Mouse (Mus musculus) Muller cell, postnatal 12 days (primary cell): Measurements from ENCODE around the gene Kcnmb1.
A peak's percentile ranks its signal among the peaks of the same experiment; 100 is the strongest.

Source experiments
- DNase-seq: peaks from one replicate; pipeline ENCODE4 v3.0.0-alpha.2; 2015; ENCODE audit errors: inconsistent ontology term

Gene Kcnmb1

DNA sequence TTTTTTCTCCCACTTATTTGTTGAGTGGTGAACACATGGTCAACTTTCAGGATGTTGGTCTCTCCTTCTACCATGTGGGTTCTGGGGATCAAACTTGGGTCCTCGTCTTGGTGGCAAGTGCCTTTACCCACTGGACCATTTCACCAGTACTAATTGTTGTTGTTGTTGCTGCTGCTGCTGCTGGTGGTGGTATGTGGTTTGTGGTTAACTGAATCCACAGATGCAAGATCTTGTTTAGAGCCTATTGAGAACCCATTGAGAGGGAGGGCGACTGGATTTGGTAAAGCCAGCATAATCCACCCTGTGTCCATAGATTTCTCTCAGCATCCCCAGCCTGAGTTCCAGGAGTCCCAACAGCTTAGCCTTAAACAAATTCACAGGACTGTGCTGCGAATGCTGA is 37.6 kb downstream of the Kcnmb1 start:
- DNase-seq = no peak

DNA sequence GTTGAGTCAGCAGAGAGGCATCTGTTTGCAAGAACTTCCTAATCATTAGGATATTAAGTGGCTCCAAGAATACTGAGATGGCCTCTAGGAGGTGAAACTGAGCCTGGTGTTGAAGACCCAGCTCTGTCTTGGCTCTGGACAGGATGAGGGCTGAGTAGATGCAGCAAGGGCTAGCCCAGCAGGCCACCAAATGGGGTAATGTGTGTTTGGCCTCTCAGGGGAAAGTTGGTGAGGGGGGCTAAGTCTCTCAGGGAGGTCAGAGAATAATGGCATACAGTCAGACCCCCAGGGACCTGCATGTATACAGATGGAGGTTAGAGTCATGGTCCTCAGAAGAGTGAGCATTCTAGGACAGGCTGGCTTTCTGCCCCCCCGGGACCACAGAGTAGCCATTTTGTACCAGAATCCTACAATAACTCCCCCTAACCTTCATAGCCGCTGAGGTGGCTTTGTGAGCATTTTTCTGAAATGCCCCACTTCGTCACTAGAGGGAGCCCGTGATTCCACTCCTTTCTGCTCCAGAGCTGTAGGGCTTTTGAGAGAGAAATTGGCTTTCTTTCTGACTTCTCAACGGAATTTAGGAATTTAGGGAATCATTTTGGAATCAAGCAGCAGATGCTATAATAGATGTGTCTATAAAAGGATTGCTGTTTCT is 39.3 kb downstream of the Kcnmb1 start:
- peak; percentile 25 for DNase-seq

DNA sequence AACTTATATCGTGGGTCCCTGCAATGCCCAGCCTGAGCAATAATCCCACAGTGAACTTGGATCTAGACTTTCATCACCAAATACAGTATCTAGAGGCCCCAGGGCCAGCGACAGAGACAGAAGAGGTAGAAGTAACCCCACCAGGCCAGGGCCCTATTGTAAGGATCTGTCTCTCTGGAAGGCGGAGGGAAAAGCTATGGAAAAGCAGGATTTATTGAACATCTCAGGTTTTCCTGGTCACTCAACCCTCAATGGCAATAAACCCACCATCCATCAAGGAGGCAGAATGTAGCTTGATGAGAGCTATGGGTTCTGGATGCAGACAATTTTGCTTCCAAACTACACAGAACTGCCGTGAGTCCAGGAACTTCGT is 39.8 kb downstream of the Kcnmb1 start:
- DNase-seq = no peak

DNA sequence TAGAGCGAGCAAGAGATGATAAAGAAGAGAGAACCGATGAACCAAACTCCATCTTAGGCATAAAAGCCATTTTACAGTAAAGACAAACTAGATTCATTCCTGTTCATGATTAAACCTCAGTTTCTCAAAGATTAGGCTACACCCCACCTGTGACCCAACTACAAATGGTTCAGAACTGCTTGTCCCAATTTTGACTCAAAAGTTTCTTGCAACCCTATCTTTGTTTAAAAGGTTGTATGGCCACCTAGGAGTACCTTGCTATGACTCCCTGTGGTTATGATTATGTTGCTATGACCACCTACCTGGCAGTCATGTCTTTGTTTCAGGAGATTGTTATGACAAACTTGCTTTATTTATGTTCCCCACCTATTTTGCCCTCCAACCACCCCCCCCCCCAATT is 44.8 kb downstream of the Kcnmb1 start:
- DNase-seq = no peak

DNA sequence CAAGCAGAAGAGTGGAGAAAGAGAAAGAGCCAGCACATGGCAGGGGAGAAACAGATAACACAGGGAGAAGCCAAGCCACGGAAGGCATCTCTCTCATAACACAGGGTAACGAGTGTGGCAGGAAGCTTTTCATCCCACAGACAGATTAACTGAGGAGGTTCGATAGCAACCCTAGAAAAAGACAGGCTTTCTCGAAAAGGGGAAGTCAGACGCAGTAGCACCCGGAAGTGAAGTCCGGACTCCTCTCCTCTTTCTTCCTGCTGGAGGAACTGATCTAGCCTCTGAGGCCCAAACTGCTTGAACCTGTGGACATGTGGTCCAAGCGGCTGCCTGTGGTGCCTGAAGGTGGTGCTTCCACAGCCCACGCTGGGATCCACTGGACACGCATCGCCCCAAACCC is 45.4 kb downstream of the Kcnmb1 start:
- no peak for DNase-seq

DNA sequence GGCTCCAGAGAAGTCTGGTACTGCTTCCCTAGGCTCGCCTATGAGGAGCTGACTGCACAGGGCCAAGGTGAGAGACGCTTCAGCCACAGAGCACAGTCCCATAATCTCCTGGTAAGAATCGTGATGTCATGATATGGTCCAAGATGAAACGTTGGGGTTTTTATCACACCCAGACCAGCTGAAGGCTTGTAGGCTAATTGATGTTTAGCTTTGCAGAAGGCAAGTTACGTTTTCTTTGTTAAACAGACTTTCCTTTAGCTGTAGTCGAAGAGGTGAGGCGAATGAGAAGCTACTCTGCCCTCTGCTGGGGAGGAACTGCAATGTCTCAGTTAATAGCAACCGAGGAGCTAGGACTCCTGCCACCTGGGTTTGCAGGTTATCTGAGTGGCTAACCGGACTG is 45.9 kb downstream of the Kcnmb1 start:
- DNase-seq = peak; percentile 14

DNA sequence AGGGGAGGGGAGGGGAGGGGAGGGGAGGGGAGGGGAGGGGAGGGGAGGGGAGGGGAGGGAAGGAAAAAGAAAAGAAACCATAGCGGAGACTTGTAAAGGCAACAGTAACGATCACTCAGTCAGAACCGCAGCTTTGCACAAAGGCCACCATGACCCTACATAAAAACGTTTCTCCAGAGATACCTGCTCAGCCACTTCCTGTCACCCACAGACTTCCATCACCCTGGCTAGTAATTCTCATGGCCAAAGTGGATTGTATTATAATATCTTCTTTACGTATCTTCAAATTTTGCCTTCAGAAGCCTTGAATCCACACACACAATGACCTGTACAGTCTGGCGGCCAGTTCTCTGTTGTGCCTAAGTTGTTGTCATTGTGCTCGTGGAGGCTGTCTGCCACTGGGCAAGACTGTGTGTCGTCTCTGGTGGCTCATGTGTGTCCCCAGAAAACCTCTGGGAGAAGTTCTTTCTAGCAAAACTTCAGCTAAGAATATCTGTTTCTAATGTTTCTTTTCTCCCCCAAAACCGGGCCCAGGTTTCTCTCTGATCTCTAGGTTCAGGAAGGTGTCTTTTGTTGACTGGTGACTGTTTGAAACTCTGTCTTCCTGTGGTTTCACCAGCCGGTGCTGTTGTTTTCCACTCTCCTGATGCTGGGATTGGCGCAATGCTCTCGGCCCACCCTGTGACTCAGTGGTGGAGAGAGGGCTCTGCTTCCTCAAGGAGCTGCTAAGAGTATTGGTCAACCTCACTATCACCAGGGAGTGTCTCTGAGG is 46.7 kb downstream of the Kcnmb1 start:
- no peak for DNase-seq

DNA sequence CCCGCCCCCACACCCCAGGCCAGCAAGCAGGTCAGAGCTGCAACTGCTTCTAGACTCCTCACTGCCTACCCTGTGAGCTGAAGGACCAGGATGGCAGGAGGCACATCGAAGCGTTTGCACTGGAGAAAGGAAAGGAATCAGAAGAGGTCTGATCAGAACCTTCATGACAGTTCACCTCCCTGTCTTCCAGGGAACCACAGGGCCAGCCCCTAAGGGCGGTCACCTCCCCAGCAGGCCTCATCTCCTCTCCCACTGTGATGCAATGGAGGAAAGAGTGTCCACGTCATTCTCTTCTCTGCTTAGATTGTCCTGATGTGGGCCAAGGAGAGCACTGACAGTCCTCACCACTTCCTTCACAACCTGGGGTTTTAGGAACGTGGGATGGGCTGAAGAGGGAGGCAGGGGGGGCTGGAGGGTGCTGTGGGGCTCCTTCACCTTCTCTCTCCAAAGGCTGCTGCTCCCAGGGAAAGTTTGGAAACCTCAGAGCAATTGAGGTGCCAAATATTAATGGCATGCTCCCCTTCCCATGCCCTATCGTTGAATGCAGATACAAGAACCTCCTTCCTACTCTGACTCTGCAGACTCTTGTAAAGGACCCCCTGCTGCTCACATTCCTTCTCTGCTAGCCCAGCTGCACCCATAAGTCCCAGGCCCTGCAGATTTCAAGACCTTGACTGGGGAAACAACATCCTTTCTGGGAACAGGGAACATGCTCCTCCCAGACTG is 47.5 kb downstream of the Kcnmb1 start:
- peak; percentile 56 for DNase-seq

DNA sequence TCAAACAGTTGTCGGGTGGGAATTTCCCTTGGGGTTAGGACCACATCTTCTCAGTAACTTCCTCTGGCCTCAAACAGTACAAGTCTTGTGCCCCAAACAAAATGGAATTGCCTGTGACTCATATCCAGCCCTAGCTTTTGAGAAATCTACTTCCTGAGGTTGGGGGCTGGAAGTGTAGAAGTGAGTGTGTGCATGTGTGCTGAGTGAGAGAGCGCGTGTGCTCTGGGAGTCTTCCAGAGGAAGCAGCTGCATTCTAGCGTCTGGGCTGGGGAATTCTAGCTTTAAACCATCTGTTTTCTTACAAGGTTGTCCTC is 48.0 kb downstream of the Kcnmb1 start:
- DNase-seq = no peak

DNA sequence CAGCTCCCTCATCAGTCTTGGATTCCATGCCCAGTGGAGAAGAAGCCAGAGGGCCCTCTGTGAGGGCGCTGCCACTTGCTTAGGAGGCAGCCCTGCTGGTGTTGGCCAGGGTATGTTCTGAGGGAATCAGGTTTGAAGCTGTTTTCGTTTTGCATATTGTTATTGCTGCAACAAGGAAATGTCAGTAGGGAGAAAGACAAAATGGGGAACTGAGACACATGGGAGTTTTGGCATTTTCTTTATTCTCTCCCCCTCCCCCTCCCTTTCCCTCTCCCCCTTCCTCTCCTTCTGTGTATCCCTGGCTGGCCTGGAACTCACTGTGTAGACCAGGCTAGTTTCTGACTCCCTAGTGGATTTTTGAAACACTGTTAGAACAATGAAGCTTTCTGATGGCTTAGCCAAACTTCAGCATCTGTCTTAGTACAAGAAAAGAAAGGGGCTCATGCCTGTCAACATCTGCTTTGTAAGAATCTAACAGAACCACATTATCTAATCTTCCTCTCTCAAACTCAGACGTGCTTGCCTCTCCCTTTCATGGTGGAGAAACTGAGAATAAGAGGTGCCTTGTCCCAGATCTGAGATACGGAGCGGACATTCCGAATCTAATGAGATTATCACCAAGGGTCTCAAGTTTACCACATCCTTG is 49.3 kb downstream of the Kcnmb1 start:
- no peak for DNase-seq
